Mouse (Mus musculus) layer of hippocampus, postnatal 25 days (tissue): ENCODE measurements at regions not wholly inside any gene's neighbourhood (a gene's known extent, or its start where the extent isn't known, plus 50 kb on each side); places are given as distances from the start of the nearest gene placed in this dataset.
"Not testable (repeated sequence)": the region's sequence is repeated elsewhere in the genome, so short reads cannot be mapped to it uniquely, and the experiment has no call there.

Experiments
- DNase-seq, 2 experiments: peaks; one replicate each; pipeline ENCODE4 v3.0.0; 2022; ENCODE audit warnings: mixed read lengths in 2 of 2, low spot score in 1 of 2; ENCODE audit errors: extremely low spot score in 1 of 2

DNA sequence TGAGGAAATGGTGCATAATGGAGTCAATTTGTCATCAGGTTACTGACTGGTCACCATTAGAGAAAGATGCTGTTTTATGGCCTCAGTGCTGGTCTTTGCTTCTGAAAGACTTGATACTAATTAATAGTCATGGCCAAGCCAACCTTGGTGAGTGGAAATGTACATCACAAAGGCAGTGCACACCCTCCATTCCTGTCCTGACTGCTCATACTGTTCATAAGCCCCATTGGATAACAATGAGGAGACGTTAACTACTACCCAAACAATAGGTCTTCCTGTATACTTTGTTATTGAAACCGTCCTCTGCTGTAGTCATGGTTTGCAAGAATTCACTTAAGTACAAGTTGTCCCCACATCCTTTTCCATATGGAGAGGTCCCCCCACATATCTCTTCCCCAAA lies 605.8 kb upstream of the Slc35b3 start:
- DNase-seq: no peak

DNA sequence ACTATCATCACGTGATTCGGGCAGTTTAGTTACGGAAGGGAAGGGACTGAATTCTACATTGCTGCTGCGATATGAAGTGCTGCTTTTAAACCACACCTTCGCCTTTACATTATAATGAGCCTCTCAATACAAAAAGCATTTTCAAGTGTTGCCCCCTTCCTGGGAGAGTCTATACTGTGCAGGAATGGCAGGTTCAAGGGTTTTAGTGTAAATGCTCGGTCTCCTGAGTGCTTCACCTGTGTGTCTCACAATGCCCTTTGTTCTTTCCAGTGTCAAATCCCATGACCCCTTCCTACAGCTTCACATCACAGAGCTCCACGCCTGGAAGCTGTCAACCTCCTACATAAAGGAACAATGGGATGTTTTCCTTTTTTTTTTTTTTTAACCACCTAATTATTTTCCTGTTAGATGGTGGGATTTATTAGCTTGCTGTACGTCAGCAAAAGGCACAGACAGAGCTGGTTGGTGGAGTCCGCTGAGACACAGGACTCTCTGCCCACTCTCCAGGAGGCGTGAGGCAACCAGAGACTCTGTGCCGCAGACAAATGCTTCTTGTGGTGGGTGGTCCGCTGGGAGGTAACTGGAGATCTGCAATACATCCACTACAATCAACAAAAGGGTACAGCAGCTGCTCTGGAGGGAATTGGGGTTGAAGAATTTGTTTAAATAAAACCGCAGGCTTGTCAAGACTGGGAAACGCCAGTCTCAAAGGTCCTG lies 577.2 kb upstream of the Slc35b3 start:
- DNase-seq: no peak

DNA sequence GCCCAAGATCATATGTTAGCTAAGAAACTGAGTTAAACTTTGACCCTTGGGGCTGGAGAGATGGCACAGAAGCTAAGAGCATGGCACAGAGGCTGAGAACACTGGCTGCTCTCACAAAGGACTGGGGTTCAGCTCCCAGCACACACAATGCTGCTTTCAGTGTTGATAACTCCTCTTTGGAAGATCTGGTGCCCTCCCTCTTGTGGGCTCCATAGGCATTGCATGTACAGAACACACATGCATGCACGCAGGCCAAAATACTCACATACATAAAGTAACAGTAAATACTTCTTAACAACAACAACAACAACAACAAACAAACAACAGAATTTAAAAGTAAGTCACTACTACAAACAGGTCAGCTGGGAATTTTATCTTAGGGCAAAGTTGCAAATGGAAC lies 565.8 kb upstream of the Slc35b3 start:
- no peak for DNase-seq

DNA sequence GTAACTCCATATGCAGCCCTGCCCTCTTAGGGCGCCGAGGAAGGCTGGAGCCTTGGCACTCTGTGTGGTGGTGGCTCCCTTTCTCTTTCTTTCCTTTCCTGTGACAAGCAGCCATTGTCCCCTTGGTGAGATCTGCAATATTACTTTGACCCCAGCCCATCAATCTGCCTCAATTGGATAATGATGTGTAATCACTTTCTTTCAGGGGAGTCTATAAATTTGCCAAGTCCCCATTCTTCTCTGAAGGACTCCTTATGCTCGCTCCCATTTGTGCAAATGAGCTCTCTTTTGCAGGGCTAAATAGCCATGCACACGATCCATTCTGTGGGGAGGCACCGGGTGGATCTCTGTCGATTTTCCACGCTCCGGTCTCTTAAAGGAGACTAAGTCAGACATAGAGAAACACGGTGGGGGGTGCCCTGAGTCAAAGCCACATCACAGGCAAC lies 563.2 kb upstream of the Slc35b3 start:
- DNase-seq: no peak

DNA sequence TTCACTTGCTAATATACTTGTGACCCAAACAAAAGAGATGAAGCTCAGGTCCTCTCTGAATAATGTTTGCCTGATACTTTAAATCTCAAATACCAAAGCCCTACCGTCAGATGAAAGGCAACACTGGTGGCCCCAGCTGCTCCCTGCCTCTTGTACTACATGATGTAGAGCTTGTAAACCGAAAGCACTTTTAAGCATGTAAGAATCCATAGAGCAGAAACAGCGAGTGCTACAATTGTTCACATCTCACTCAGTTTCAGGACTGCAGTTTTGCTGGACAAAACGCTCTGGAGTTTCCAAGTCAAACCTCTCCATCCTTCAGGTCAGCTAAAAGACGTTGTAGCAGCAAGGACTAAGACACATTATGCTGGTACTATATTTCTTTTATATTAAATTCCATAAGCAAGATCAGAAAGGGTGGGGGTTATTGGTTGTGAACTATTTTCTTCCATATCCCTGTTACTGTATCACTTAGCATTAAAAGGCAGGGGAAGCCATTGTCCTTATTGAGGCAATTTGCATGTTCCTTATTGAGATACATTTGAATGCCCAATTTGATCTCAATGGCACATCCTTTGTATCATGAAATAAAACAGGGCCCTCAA lies 562.7 kb upstream of the Slc35b3 start:
- DNase-seq: no peak

DNA sequence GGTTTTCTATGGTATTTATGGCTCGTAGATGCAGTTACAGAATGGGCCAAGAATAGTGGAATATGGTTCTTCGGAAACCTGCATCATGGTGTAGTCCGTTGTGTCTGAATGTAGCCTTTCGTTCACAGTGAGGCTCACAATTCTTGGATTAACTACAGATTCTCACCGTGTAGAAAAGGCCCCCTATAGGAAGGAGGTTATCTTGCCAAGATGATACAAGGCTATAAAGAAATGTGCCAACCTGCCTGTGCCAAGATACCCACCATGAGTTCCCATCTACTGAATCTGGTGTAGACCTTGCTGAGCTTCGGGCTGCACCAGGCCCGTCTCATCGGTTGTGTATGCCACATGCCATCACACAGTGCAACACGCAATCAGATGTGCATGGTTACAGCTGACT lies 560.2 kb upstream of the Slc35b3 start:
- DNase-seq: no peak

DNA sequence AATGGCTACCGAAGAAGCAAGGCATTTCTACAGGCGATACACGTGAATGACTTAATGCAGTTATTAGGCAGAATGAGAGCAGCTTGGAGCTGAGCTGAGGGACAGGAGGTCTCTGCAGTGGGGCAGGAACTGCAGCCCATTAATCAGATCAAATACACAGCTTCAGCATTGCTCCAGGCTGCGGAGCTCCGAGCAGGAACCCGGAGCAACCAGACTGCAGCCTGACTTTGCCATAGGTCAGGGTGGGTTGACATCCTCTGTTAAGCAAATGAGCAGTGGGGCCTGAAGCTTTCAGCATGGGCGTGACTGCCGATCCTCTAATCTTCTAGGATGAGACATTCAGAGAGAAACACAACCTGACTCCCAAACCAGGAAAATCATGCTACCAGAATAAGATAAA lies 555.4 kb upstream of the Slc35b3 start:
- no peak for DNase-seq

DNA sequence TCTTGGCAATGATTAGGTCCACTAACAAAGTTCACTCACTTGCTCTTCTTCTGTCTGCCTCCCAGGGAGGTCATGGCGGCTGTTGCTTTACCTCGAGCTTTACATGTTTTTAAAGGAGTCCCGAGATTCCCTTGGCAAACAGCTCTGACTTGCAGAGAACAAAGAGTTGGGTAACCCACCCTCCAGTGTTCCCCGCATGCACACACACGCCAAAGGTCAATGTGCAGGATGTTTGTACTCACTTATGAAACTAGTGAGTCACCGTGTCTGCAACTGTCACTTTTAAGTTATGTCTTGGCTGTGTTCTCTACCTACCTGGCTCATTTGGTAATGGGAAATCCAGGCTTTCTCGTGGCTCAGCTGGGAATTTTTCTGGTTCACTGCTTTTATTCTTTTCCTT lies 529.1 kb upstream of the Slc35b3 start:
- no peak for DNase-seq

DNA sequence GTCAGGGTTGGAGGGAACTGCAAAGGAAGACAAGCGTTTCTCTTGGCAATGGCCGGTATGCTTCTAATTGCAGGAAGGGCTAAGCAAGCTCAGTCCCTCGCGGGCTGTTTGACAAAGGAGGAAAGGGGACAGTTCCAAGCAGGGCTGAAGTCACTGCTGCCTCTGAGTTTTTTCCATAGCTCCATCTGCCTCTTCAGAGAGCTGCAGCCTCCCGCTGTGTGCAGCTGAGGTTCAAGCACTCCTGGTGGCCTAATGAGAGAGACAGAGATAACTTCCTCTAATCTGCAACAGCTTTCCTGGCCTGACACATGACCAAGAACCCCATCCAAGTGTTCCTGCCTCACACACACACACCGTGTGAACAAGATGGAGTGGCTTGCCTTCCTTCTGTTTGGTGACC lies 511.9 kb upstream of the Slc35b3 start:
- DNase-seq: no peak

DNA sequence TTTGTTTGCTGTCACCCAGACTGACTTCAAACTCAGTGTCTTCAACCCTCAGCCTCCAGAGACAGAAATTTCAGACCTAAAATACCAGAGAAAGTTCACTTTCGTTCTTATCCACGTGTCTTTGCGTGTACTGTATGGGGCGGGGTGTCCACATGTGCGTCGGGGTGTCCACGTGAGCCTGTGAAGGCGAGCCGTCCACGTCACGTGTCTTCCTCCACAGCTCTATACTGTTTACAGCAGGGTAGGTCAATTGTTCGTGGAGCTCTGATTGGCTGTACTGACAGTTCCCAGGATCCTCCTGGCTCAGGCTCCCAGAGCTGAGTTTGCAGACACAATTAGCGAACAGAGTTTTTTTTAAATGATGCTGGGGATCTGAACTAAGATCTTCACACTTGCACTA lies 481.1 kb upstream of the Slc35b3 start:
- DNase-seq: no peak

DNA sequence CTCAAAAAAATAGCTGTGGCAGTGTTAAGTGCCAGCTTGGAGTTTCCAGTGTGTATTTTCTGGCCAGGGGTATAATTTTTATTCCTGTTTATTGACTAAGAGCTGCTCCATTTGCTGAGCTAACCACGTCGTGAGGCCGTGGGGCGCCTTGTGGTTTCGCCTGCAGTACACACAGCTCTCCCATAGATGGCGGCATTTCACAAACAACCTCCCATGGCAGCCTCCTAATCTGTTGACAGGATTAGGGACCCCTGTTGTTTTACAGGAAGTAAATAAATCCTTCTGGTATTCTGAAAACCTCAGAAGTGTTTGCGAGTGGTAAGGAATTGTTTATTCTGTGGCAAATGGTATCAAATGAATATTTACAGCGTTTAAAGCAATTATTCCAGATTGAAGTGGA lies 480.2 kb upstream of the Slc35b3 start:
- peak; percentile 58 to 77 for DNase-seq

DNA sequence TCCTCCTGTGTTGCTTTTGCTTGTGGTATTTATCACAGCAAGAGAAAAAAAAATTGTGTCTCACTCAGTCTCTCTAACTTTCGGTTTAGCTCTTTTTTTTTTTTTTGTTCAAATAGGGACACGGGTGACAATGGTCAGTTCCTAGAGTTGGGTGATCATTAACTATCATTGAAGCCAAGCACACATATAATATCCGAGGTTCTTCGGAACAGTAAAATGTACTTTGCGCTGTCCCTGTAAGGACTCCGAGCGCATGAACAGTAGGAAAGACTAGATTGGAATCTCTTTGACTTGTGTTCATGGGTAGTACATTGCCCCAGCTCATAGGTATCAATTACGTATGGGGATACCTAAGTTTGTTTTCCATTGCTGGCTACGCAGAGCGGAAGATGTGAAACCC lies 479.7 kb upstream of the Slc35b3 start:
- DNase-seq: no peak

DNA sequence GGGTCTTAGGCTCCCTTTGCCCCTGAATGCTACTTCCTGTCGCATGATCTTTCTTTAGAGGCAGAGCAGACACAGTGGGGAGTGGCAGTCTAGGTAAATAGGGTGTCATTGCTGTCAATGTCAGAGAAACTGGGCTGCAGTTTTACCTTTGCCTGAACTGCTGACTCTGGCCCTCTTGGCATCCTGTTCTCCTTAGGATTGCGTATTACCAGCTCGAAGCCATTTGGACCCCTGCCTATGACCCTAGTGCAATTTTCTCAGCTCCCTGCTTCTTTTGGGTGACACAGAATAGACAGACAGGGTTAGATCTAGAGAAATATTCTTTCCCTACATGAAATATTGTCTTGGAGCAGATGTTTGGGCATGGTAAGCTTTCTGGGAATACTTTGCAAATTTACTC lies 467.3 kb upstream of the Slc35b3 start:
- no peak for DNase-seq

DNA sequence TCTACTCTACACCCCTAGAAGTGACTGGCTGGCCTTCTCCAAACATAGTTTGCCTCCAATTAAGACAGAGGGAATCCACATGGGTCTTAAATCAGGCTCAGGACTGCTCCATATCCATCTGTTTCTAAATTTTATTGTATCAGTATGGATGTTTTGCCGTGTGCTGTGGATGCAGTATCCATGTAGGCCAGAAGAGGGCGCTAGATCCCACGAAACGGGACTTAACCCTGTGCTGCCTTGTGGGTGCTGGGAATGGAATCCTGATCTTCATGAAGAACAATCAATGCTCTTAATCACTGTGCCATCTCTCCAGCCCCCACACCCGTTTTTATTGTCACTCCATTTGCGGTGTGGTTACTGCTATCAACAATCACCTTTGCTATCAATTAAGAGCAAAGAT lies 465.3 kb upstream of the Slc35b3 start:
- DNase-seq: no peak

DNA sequence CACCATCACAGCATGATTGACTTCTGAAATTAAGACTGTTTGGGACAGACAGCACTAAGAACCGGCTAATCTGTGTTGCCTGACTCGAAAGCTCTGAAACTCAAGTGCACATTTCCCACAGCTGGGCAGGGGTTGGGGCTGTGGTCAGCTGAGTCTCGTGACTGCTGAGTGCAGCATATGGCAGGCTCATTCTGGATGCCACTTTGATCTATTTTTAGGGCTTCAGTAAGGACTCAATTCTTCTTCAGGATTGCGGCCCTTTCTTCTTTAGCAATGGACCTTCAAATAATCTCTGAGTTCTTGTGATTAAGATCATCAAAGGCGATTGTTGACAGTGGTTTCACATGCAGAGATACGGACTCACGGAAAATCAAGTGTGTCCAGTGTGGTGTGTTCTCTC lies 457.5 kb upstream of the Slc35b3 start:
- no peak for DNase-seq

DNA sequence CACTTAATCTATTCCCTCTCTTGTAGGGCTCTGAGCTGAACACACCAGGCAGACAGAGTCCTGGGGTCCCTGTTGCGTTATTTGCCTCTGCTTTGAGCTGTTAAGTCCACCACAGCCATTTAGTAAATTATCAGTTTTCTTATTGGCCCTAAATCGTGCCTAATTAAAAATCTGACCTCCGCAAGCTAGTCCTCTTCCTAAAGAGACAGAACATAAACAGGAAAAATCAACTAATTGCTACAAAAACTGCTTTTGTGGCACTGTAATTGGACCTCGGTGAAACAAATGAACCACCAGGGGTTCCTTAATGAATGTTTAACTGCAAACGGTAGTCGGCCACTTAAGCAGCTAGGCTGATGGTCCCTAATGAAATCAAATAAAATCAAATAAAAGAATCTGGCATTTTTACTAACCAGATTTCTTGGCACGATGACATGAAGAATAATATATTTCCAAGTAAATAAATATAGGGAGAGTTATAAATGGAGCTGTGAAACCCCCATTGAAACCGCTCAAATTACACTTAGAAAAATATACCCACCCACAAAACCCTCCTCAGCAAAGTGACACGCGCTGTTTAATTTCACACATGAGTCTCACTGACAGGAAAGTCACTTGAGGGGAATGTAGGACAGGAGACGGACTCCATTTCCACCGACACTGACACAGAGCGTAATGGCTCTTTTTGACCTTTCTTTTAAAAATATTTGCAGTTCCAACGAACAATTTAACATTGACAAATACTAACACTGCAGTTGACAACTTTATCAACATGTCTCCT lies 451.0 kb upstream of the Slc35b3 start:
- DNase-seq: no peak

DNA sequence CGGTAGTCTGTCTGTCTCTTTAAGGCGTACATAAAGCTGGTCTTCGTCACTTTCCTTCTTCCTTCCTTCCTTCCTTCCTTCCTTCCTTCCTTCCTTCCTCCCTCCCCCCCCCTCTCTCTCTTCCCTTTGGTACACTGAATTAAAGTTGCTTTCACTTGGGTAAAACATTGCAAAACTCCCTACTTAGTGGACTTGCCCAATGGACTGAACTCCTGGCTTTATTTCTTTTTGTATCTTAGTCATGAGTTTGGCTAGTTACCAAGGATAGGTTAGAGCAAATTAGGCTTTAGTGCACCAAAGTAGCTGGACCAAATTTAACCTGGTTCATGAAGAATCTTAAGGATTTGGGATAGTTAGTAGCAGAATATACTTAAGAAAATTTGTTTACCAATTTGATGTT lies 431.9 kb upstream of the Slc35b3 start:
- no peak for DNase-seq

DNA sequence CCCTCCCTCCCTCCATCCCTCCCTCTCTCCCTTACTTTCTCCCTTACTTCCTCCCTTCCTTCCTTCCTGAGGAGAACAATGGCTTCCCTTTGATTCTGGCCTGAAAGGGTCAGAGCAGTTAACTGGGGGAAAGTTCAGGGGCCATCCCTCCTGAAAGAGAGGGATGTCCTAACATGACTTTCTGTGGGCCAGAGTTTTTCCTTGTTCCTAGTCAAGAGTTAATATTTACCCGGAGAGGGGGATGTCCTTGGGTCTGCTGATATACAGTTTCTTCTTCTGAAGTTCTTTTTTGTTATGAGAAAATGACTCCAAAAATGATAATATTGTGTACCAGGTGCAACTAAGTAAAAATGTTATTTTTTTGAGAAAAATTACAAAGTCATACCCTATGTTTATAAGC lies 431.5 kb upstream of the Slc35b3 start:
- DNase-seq: not testable (repeated sequence)

DNA sequence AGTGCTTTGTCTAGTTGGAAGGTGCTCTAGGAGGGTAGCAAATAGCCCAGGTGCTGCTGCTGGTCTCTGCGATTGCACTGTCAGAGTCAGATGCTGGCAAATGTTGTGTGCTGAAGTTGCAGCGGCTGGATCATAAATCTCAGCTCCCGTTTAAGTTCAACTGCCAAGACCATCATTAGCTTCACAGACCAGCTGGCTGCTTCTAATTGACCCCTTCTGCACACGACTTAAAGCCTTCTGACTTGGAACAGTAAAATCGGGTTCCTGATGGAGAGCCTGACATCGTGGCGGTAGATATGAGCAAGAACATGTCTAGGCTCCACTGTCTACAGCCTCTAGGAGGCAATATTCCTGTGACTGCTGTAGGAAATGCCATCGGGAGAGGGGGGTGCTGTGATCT lies 416.0 kb upstream of the Slc35b3 start:
- no peak for DNase-seq

DNA sequence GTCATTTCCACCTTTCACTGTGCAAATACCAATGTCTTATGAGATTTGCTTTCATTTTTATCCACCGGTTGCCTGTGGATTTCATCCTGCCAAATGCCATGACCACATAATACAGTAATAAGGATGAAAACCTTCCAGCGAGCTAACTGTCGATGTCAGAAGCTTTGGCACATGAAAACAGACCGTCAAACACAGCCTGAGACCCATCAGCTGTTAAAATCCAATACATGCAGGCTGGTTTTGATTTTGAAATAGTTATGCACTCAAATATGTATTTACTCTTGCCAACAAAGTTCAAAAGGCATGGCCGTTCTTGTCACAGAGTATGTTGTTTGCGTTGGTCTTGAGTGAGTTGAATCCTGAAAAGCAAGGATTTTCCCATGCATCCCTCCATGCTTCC lies 415.6 kb upstream of the Slc35b3 start:
- no peak for DNase-seq

DNA sequence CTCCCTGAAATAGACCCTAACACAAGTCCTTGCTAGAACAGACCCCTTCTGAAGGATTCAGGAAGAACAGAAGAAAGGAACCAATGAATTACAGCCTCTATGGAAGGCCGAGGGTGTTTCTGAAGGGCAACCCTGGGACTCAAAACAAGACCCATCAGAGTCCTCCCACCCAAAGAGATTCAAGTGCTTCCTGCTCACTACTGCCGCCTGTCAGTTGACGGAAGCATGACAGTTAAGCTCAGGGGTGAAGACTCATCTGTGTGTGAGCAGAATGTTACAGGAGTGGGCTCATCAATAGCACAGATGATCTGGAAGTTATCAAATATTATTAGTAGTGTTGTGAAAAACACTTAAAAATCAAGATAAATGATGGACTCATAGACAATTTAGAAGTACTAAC lies 411.9 kb upstream of the Slc35b3 start:
- no peak for DNase-seq

DNA sequence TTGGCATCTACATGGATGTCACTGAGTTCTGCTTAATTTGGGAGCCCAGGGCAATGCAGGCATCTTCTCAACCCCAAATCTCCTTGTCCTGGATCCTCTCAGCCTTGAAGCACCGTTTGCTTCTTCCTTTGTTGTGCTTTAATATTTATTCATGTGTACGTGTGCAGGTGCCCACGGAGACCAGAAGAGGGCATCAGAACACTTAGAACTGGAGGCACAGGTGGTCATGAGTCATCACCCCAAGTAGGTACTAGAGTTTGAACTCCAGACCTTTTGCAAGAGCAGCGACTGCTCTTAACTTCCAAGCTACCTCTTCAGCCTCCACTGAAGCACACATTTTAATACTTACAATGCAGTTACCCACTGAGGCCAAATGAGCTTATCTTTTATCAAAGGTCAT lies 403.0 kb upstream of the Slc35b3 start:
- DNase-seq: no peak
